Mouse (Mus musculus) heart, postnatal 4 days (tissue): ENCODE data around the gene Dync2li1. TPM values are rescaled to one million over a fixed set of nuclear protein-coding genes. Genes with fewer than 3 reads are reported as not detected.

ENCODE experiments used
- DNase-seq: peaks from one replicate; pipeline ENCODE4 v3.0.0; 2021
- total RNA-seq, 2 experiments: library from RNA; stranded (reverse); gene quantifications; 2 replicates each; pipeline ENCODE4 v1.2.3; 2021

Dync2li1 gene
- total RNA-seq, 2 experiments from 2014 or later, result 3.8 to 4.3 TPM

DNA sequence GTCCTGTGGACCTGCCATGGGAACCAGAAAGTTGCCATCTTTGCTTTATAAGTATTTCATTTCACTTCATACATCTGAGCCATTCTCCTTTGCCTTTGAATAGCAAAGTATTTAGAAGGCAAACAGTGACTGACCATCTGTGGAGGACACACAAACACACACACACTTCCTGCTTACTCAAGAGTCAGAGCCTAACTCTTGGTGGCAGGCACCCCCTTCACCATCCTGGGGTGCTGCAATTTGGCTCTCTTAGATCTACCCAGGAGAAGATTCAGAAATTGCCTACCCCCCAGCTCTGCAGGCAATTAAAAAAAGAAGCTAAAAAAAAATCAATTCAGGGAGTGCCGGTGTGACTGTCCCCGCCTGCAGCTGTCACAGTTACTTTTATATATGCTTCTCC lies 20.2 kb downstream of the Dync2li1 start:
- DNase-seq, result no peak

DNA sequence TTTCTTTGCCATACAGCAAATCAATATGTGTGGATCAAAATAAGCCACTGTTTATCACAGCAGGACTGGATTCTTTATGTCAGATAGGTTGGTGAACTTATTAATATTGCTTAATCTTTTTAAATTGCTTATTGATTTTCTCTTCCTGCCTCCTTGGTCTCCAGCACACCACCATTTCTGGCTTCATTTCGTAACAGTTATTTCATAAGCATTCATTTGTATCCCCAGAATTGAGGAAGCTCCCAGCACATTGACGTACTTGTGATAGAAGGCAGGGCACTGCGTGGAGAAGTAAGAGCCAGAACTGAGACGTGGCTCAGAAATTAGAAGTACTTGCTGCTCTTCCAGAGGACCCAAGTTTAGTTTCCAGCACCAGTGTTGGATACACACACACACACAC lies 21.3 kb downstream of the Dync2li1 start:
- DNase-seq, result no peak

DNA sequence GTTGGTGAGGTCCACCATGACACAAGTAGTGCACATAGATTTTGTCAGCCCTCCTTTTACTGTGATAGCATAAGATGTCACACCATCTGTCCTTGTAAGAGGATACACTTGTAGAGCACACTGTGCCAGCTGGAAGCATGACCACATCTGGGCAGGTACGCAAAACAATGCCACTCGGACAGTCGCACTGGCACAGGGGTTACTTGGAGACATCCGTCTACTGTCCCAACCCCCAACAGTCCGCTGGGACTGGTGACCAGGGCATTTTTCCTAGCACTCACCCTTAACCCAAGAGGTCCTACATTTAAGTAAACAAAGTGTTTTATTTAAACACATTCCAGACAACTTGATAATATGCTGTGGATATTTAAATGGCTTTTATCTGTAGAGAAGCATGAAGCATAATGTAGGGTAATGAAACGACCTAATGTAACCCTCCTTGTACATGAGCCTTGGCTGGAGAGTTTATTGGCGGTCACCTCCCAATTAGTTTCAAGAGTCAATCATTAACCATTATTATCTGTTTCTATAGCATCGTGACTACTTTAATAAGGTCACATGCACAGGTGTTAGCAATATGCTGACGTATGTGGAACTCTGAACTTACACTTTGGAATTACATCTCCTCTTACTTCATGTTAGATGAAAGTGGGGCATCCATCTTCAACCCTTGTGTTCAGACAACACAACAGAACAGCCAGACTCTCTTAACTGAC lies 24.2 kb downstream of the Dync2li1 start:
- no peak for DNase-seq

DNA sequence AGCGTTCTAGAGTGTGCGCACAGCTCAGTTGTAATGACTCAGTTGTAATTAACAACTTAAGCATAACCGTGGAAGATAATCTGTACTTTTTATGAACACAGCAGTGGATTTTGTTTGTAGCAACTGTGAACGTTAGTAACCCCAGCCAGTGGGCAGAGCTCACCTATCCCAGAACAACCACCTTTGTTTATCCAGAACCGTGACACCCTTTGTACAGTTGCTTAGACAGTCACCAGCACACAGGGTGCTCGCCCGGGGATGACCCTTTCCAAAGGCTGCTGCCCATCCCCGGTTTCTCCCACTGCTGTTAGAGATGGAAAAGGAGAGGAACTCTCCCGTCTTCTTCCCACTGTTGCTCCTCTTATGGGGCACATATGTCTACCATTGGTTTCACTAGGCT lies 27.2 kb downstream of the Dync2li1 start:
- no peak for DNase-seq

DNA sequence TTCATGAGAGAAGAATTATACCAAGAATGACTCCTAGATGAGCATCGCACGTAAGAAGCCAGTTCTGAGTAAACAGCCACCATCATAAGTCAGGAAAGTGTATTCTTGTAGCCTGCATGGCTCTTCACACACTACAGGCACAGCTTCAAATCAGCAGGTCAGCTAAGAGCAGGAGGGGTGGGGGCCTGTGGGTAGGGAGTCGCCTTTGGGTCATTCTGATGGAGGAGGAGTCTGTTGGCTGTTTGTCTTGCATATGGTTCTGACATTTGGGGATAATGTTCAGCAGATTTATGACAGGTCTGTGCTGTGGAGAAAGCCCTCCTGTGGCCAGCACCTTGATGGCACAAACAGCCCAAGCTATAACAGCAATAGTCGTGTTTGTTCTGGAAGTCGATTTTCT lies 29.9 kb downstream of the Dync2li1 start:
- no peak for DNase-seq

DNA sequence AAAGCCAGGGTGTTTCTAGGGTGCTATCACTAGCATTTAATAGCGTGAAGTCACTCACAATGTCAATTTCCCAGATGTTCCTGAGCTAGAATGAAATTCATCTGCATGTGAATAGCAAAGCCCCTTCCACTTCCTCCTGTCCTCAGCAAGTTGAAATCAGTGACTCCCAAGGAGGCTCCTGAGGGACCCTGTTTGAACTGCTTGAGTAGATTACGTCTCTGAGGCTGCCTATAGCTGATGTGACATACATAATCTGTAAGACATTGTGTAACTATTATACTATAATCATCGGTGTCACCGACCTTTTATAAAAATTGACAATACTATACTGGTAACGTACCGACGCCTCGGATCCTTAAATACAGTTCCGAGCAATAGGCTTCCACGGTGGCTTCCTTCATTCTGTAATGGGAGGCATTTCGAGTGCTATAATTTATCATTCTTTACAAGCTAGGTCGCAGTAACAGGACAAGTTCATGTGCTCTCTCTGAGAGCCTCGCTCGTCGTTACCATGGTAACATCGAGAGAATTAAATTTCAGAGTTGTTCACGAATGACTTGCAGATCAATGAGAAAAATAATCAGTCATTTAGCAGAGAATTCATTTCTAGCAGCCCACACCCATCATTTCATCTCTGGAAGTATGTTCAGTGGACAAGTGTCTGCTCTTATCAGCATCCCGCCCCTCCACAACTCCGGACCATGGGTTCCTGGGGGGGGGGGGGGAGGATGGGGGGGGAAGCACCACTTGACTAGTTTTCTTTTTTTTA lies 30.5 kb downstream of the Dync2li1 start:
- no peak for DNase-seq

DNA sequence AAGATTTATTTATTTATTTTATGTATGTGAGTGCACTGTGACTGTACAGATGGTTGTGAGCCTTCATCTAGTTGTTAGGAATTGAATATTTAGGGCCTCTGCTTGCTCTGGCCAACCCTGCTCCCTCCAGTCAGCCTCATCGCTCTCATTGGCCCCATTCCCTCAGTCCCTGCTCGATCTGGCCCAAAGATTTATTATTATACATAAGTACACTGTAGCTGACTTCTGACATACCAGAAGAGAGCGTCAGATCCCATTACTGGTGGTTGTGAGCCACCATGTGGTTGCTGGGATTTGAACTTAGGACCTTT lies 31.1 kb downstream of the Dync2li1 start:
- DNase-seq, result no peak

DNA sequence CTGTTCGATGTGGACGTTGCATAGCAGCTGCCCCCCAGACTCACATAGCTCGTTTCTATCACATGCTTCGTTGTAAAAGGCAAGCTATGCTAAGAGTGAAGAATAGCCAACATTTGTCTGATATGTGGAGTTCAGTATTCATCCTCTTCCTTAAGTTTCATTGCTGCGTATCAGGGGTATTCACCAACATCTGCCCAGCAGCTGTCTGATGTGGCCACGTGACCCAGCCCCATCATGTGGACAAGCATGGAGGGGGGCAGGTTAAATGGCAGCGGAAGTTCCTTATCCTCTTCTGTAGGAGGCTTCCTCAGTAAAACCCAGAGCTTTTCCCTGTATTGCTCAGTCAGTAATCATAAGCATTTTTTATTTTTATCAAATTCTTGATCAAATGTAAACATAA lies 31.5 kb downstream of the Dync2li1 start:
- no peak for DNase-seq

DNA sequence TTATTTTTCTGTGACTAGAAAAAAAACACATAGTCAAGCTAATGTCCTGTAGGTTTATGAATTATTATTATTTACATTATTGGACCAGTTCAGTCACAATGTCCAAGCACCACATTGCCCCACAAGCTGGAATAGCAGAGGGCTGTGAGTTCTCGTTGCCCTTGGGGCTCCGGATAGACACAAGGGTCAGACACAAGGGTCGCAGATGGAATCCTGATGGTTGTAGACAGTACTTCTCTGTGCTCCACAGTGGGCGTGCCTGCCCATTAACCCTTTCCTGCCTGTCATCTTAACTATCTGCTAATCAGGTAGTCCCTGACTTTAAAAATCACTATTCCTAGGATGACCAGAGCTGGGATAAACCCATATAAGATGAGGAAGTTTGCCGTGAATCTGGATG lies 31.9 kb downstream of the Dync2li1 start:
- DNase-seq, result no peak

DNA sequence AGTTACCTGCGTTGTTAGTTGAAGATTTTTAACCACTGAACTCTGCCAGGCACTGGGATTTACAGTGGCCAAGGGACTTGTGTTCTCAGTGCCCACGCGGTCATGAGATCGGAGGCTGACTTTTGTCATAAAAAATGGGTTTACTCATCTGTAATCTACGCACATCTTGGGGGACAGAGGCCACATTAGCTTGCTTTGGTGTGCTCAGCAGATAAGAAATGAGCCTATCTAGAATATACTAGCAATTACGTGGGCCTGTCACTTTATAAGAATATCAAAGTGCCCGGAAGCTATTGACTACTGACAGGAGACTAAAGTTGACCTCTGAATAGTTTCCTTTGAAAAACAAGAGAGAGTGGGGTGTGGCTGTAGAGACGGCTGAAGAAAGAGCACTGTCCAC lies 32.7 kb downstream of the Dync2li1 start:
- no peak for DNase-seq

DNA sequence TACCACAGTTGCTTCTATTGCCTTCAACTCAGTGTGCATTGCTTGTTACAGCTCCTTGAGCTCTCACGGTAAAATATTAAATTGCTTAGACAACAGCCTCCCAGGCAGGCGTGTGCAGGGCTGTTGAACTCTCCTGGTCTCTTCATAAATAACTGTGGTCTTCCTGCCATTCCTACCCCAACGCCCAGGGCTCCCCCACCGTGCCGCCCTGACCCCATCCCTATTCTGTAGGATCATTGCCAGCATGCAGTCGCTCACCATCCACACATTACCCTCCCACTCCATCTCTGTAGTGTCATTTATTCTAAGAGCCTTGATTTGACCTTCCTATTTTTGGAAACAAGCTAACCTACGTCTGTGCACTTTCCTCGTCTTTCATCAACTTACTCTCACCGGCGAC lies 38.8 kb downstream of the Dync2li1 start:
- DNase-seq, result no peak

DNA sequence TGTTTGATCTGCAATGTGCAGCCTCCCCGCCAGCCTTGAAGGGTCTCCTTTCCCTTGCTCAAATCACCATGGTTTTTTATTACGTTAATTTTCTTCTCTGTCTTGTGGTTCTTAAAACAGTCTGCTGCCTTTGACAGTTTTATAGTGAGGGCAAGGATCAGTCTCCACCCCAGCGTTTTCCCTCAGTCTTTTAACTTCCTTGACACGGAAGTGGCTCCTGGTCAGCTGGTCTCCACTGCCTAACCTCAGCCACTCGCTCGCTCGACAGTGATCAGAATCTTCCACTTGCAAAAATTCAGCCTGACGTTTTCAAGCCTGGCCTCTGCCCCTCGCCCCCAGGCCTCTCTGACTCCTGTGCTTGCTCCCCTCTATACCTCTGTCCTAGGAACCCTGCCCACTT lies 39.4 kb downstream of the Dync2li1 start:
- no peak for DNase-seq

DNA sequence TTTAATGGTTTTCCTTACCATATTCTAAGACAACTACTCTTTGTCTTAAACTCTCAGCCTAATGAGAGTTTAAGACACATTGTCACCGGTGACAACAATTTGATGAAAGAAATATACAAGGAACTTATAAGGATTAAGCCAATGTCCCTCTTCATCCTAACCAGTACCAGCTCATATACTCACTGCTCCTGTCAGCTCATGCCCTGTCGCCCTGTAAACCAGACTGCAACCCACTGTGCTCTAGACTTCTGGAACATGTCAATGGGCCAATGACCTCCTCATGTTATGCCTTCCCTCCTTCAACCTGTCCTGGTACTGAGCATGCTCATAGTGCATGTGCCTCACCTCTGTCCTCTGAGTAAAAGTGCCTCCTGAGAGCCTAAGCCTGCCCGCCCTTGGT lies 41.6 kb downstream of the Dync2li1 start:
- no peak for DNase-seq

DNA sequence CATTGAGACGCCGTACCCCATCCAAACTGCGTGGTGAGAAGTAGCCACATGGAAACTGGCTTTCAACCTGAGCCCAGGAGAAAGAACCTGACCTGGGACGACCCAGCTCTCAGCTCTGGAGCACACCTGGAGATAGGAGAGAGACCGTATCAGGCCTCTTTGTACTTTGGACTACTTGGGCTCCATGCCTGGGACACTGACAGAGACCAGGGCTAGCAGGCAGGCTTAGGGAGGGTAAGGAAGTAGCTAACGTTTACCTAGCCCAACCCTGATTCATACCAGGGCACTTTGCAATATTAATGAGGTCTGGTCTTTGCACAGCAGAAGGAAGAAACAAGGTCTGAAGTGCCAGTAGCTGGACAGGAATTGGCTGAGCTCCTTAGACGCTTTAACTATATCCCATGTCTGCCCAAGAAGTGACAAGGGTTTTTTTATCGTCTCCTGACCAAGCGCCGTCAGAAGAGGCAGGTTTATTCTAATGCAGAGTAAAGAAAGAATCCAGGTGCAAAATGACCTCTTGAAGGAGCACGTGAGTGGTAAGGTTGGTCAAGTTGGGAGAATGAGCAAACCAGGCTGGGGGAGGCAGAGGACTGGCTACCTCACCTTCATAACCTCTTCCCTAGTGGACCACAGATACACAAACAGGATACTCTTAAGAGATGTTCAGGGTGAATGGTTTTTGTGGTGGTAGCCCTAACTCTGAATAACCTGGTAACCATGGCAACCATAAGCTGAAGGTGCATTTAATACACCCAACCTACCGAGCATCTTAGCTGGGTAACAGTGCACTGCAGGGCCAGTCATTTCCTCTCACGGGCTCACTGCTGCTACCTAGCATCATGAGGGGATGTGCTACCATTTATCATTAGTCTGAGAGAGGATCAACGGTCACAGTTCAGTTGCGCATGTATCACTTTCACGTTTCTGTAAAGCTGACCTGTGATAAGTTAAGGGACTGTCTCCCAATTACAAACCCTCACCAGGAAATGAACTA lies 46.4 kb downstream of the Dync2li1 start:
- no peak for DNase-seq

DNA sequence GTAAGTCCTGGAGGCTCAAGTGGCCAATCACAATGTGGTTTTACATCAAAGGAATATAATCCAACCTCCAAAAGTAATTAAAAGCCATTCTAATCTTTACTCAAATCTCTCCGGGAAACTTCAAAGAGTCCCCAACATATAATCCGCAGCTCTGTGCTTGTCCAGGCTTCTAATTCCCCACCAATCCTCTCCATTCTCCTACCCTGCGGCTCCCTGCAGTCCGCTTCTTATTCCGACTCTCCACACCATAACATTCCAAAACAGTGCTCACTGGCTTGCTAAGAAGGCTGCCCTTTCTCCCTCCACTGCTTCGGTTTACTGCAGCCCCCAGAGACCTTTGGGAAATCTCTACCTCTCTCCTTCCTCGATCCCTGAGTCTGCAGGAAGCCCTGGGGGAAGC lies 47.8 kb downstream of the Dync2li1 start:
- DNase-seq, result no peak

DNA sequence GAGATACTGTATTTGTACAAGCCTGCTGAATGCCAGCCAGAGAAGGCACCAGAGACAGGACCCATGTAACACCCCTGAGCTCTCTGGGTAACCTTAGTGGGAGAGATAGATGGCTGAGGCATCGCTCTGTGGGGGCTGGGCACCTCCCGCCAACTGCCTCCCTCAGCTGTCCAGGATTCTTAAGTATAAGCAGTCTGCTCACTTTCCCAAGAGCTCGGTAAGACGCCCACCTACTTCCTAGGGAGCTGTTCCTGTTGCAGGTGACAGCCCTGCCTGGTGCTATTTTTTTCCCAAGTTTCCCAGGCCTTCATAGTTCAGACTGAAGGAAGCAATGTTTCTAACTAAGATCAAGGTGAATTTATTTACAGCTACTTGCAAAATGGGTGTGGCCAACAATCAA lies 48.9 kb downstream of the Dync2li1 start:
- no peak for DNase-seq

DNA sequence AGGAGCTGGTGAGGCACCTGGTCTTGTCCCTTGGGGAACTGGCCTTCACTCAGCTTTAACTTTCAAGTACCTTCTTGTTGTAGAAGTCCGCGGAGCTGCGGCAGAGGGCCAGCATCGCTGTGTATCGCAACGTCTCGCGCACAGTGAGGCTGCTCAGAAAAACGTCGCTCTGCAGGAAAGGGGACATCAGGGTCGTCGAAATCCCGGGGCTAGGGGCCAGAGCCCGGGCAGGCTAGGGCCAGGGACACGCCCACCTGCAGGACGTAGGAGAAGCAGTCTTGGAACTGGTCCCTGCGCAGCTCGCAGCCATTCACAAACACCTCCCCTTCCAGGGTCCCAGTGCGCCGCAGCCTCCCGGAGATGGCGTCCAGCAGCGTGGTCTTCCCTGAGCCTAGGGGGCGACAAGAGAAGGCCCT lies 49.7 kb downstream of the Dync2li1 start, which contains the start of gene Abcg8:
Abcg8 (plus strand) TSS at position 352 of the 416 bp plus-strand sequence.
- DNase-seq, result peak; percentile 32

DNA sequence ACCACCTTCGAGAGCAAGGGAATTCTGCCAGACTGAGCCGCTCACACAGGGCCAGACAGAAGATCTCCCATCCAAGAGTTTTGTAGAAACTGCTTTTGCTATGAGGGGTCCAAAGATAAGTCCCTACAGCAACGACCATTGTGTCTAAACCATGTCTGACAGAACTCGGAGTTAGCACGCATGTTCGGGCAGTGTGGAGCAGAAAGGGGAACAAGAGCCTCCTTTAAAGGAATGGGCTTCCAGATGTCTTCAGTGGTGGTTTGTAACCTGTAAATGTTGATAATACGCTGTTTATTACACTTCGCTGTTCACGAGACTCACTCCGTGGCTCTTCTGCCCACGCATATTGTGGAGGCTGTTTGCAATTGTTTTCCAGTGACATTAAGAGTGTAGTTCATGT lies 51.3 kb downstream of the Dync2li1 start:
- DNase-seq, result no peak

DNA sequence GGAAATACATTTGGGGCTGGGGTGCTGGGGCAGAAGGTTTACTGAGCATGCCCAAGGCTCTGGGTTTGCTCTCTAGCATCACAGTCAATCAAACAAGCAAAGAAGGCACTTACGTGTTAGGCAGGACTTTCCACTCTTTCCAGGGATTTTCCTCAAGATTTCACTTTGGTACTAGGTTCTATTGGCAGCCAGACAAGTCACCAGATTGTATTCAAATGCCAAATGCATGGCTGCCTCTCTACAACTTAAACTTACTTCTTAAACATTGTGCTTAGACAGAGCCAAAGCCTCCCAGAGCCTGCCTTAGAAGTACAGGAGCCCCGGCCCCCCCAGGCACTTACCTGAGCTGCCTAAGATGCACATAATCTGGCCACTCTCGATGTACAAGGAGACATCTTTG lies 55.4 kb downstream of the Dync2li1 start:
- DNase-seq, result no peak

DNA sequence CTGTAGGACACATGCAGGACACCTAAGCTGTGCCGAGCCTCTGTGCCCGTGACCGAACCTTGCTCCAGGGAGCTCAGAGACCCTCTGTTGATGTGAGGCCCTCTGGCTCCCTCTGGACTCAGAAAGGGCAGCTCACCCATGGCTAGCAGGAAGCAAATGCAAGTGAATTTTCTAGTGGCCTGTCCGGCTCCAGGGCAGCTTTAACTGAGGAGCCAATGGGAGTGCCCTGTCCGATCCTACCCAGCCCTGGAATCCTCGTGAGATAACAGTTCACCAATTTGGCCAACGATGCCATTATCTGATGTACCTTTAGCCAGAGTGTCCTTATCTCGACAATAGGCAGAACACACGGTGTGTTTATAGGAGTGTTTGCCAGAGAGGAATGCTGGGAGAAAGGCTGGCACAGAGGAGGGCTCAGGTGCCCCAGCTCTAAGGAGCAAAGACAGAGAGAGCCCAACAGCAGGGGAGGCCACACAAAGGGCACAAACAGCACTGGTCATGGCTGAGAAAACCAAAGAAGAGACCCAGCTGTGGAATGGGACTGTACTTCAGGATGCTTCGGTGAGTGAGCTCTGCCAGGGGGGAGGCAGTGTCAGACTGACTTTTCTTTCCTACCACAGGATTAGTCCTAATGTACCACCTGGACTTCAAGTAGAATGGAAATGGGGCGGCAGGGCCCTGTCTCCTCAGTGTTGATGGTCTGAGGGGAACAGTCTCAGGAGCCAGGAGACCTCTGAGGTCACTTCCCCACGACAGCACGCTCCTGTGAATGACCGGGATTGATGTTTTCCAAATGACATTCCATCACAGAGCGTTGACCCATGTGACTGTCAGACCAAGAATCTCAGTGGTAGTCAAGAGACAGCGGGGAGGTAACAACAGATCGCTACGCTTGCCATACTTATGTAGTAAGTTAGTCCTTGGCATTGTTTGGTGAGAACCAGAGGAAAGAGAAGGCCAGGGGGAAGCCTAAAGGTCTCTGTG lies 56.7 kb downstream of the Dync2li1 start, which contains the start of gene Abcg5:
Abcg5 (minus strand) TSS at position 278 of the 984 bp plus-strand sequence.
- DNase-seq, result no peak

DNA sequence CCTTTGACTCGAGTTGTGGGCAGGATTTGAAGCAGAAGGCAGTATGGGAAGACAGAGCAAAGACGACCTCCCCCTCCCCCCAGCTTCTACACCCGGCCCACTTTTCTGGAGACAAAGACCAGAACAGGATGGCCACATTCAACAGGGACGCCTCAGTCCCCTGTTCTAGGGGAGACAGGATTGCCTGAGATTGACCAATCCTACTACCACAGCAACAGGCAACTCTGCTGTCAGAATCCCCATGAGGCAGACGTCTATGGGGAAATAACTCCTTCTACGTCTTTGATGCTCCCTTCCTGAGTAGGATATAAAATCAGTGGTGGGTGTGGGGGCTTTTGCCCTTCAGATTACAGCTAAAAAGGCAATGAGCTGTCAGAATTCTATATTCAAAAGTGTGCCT lies 58.0 kb downstream of the Dync2li1 start:
- no peak for DNase-seq

DNA sequence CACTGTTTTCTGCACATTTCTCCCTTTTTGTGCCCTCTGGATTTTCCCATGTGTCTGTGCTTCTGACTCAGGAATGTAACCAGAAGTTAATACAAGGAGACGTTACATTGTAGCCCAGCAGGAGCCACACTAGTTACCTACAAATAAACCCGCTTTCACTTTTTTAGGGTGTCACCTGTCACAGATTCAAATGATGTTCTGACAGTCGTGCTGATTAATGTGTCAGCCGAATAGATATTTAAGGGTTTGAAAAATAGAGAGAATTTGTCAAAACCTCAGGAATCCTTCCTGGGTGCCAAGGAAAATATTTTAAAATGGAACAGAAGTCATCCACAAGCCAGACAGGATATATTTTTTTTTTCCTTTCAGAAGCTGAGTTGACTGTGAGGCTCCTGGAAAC lies 59.0 kb downstream of the Dync2li1 start:
- DNase-seq, result no peak
